Mouse (Mus musculus) forebrain, embryonic 14.5 days (tissue): Measurements from ENCODE around the gene Rfx4. TPM values are rescaled to one million over a fixed set of nuclear protein-coding genes. Genes with fewer than 3 reads are reported as not detected.

ENCODE experiments used
- ATAC-seq: fragments of 200-750 bp; cut with Nextera tagmentation; 2 replicates; pipeline ENCODE4 v1.8.0; 2017; ENCODE audit warnings: mild to moderate bottlenecking, moderate library complexity
- DNase-seq: peaks from one replicate; pipeline ENCODE4 v3.0.0-alpha.2; 2015; ENCODE audit warnings: low spot score
- H3K27ac ChIP-seq: fragments of 300-500 bp; sonication (generic); 2 replicates; pipeline ENCODE4 v1.5.1; 2014; ENCODE audit warnings: low read depth, mild to moderate bottlenecking, control low read depth, low read length, moderate library complexity
- H3K27me3 ChIP-seq: fragments of 300-500 bp; sonication (generic); replicated peaks from 2 replicates; pipeline ENCODE4 v1.6.1; 2014; ENCODE audit warnings: low read length, control low read depth, mixed read lengths; ENCODE audit not compliant: control insufficient read depth, insufficient read depth
- H3K36me3 ChIP-seq: fragments of 300-500 bp; sonication (generic); 2 replicates; pipeline ENCODE4 v1.6.1; 2014; ENCODE audit warnings: low read length, control low read depth; ENCODE audit not compliant: control insufficient read depth, insufficient read depth
- H3K4me1 ChIP-seq: fragments of 300-500 bp; sonication (generic); 2 replicates; pipeline ENCODE4 v1.6.1; 2014; ENCODE audit warnings: antibody characterized with exemption, low read length, control low read depth; ENCODE audit not compliant: control insufficient read depth, insufficient read depth
- H3K4me2 ChIP-seq: fragments of 300-500 bp; sonication (generic); 2 replicates; pipeline ENCODE4 v1.6.1; 2014; ENCODE audit warnings: mild to moderate bottlenecking, control low read depth, low read length
- H3K4me3 ChIP-seq: fragments of 300-500 bp; sonication (generic); 2 replicates; pipeline ENCODE4 v1.5.1; 2014; ENCODE audit warnings: low read depth, low read length, control low read depth
- H3K9ac ChIP-seq: fragments of 300-500 bp; sonication (generic); 2 replicates; pipeline ENCODE4 v1.6.1; 2014; ENCODE audit warnings: mild to moderate bottlenecking, low read length, control low read depth, moderate library complexity
- H3K9me3 ChIP-seq: fragments of 300-500 bp; sonication (generic); replicated peaks from 2 replicates; pipeline ENCODE4 v1.6.1; 2016; ENCODE audit warnings: low read length, control low read depth, mixed read lengths; ENCODE audit not compliant: control insufficient read depth
- WGBS: fragments of 180-500 bp; shearing (Covaris S2); extraction: QIAGEN DNeasy Blood & Tissue Kit; methylation state at CpG from one replicate; pipeline ENCODE4 v1.1.7; 2014; 5-methylcytosine and 5-hydroxymethylcytosine counted together
- polyA plus RNA-seq: library from polyadenylated mRNA; unstranded; fragments of >200 nt; fragmentation: Nextera tagmentation; extraction: Ambion mirVana; gene quantifications from 2 replicates; pipeline ENCODE4 v1.2.1, GENCODE M21; 2014

The Rfx4 gene
- polyA plus RNA-seq, 1 experiment from 2014 or later: 9.5 TPM

DNA sequence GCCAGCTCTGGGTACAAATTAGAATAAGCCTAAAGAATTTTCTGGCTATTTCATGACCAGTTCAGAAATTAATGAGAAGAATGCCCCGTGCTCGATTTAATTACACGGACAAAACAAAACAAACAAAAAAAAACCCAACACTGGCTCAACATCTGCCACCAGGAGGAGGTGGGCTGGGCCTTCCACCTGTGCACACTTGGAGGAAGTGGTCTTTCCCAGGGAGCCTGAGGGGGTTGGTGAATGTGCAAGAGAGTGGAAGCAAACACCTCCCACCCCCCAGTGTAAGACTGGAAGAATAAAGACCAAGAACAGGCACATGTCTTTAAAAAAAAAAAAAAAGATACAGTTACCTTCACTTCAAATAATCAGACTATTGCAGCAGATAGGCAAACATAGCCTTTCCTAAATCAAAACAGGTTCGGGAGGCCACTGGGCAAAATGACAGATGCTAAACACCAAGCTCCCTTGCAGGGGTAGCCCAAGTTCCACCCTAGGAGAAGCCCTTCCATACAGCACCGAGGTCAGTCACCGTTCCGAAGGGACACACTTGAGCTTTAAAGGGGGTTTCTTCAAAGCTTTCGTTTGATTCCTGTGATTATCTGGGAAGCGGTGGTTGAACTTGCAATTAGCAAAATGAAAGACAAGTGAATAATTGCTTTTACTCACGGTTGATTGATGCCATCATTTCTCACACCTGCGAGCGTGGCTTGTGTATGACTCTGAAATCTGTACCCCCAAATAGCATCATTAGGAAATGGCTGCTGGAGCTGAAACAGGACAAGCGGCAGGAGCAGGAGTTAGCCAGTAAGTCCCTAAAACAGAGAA lies 103.9 kb downstream of the Rfx4 start:
- 0 out of 2 replicates have a peak, but pooled peaks cover 4% of the 10 kb centered on the region for H3K27me3 ChIP-seq
- 0 out of 2 replicates have a peak, but pooled peaks cover 3% of the 10 kb centered on the region for H3K36me3 ChIP-seq
- ATAC-seq (no peak), DNase-seq (peak; percentile 48)
- H3K4me3 ChIP-seq: no peak overlapping the region
- H3K4me2 ChIP-seq: peak overlapping the region; percentile 30
- H3K9me3 ChIP-seq: no peaks in the 10 kb centered on the region
- 4% methylated on average over 13 of the region's 13 CpGs for WGBS
- H3K9ac ChIP-seq: no peak overlapping the region; the same call in 1 of the 2 replicates
- no peak overlapping the region for H3K27ac ChIP-seq
- peaks cover 22% of the 10 kb centered on the region for H3K4me1 ChIP-seq

DNA sequence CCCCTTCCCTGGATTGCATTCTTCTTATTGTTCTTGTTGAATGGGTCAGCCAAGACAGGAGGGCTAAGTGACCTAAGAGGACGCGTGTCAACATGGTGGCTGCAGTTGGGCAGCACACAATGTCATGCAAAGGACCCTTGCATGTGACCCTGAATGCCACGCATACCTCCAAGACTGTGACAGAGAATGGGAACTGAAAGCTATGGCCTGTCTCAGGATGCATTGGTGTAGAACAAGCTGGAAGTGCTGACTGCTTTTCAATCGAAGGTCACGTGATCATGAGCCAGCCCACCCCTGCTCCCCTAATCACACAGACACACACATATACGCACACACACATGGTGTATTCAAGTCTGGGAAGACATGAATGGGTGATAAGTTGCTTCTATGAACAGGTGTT lies 107.6 kb downstream of the Rfx4 start:
- Histone ChIP-seq H3K4me1 (peaks cover 17% of the 10 kb centered on the region), H3K36me3 (0 out of 2 replicates have a peak, but pooled peaks cover 3% of the 10 kb centered on the region), H3K27ac (no peak overlapping the region), H3K9ac (no peak overlapping the region), H3K4me3 (no peak overlapping the region), H3K4me2 (no peak overlapping the region), H3K27me3 (0 out of 2 replicates have a peak, but pooled peaks cover 4% of the 10 kb centered on the region), H3K9me3 (no peaks in the 10 kb centered on the region)
- no peak for DNase-seq
- WGBS: 81% methylated on average over 6 of the region's 6 CpGs
- ATAC-seq: no peak

DNA sequence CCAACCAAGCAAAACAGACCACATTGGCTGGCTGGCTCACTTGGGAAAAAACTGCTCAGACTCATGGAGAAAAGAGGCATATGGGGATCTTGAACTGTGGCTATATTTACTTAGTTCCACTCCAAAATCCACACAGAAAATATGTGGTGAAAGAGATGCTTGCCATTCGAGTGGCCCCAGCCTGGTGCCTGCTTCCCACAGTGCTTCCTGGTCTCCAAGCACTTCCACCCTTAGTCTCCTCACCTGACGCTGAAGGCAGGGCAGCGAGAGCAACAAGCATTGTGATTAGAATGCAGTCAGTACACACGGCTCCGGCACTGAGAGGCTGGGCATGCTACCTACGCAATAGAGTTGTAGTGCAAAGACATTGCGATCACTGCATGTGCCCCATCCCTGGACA lies 111.7 kb downstream of the Rfx4 start:
- 89% methylated on average over 7 of the region's 7 CpGs for WGBS

DNA sequence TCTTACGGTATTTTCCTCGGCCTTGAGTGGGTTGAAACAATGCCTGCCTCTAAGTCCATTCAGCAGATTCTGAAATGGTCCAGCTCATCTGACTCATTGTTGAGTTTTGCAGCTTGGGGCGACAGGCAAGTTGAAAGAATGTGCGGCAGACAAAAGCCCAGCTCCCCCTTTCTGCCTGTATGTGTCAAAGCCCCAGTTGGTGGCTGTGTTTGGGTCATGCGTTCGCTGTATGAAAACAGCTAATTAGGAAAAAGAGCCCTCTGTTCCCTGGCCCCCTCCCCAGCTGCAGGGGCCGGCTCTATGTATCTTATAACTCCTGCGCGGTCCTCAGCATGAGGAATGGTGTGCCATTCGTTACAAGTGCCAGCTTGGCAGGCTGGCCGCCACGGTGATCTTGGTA lies 115.4 kb downstream of the Rfx4 start:
- no peak overlapping the region for H3K4me3 ChIP-seq
- no peaks in the 10 kb centered on the region for H3K27me3 ChIP-seq
- peaks cover 6% of the 10 kb centered on the region; the same call in 1 of the 2 replicates for H3K4me1 ChIP-seq
- H3K36me3 ChIP-seq: no peaks in the 10 kb centered on the region
- no peak overlapping the region for H3K9ac ChIP-seq
- no peak overlapping the region for H3K27ac ChIP-seq
- WGBS: 2% methylated on average over 12 of the region's 12 CpGs
- no peaks in the 10 kb centered on the region for H3K9me3 ChIP-seq
- peak overlapping the region; percentile 20; the same call in 1 of the 2 replicates for H3K4me2 ChIP-seq
- peak; percentile 88 for ATAC-seq
- peak; percentile 75 for DNase-seq

More for the DNA sequence above, 111.7 kb downstream of the Rfx4 start:
- H3K36me3 ChIP-seq: no peaks in the 10 kb centered on the region
- ATAC-seq: no peak
- no peaks in the 10 kb centered on the region for H3K9me3 ChIP-seq
- no peaks in the 10 kb centered on the region for H3K27me3 ChIP-seq
- H3K27ac ChIP-seq: no peak overlapping the region
- DNase-seq: no peak
- H3K4me1 ChIP-seq: peaks cover 6% of the 10 kb centered on the region; the same call in 1 of the 2 replicates
- no peak overlapping the region for H3K4me2 ChIP-seq
- no peak overlapping the region for H3K4me3 ChIP-seq
- no peak overlapping the region for H3K9ac ChIP-seq

DNA sequence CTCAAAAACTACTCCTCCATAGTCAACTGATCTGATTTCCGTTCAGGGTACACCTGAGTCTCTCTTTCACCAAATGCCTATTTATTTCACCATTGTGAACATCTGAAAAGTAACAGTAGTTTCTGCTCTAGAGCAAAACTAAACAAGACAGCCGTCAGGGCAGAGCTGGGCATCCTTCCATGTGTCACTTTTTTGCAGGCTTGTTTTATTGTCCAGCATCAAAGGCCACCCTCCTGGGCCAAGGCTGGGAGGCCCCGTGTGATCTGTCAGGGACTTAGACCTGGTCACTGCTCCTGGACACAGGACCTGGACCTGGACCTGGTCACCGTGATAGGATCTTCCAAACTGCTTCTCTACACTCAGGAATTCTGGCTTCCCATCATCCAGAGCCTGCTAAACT lies 116.1 kb downstream of the Rfx4 start:
- ATAC-seq (no peak), DNase-seq (no peak)
- no peaks in the 10 kb centered on the region for H3K27me3 ChIP-seq
- no peaks in the 10 kb centered on the region for H3K36me3 ChIP-seq
- H3K27ac ChIP-seq: no peak overlapping the region
- H3K9me3 ChIP-seq: no peaks in the 10 kb centered on the region
- 51% methylated on average over 4 of the region's 4 CpGs for WGBS
- H3K4me2 ChIP-seq: no peak overlapping the region
- H3K4me1 ChIP-seq: peaks cover 6% of the 10 kb centered on the region; the same call in 1 of the 2 replicates
- no peak overlapping the region for H3K4me3 ChIP-seq
- no peak overlapping the region for H3K9ac ChIP-seq

DNA sequence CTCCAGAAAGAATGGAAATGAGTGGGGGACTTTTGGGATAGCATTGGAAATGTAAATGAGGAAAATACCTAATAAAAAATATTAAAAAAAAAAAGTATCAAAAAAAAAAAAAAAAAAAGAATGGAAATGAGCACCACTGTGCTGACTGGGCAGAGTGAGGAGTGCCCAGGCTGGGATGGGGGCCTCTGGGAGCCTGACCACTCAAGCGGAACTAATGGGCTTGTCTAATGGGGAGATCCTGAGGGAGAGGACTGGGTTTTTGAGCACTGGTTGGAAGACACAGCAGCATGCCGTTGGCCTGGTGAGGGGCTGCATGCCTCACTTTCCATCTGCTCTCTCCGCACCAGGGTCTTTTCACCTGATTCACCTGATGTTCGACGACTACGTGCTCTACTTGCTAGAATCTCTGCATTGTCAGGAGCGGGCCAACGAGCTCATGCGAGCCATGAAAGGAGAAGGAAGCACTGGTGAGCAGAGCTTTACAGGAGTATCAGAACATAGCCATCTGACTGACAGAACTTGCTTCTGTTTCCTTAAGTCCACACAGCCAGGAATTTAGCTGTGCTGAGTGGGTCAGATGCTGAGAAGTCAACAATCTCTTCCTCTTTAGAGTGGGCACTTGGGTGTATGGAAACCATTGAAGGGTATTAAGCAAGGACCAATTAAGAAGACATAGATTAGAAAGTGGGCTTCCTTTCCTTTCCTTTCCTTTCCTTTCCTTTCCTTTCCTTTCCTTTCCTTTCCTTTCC lies 124.1 kb downstream of the Rfx4 start:
- Histone ChIP-seq H3K9me3 (no peaks in the 10 kb centered on the region), H3K4me2 (no peak overlapping the region), H3K4me1 (no peaks in the 10 kb centered on the region), H3K4me3 (no peak overlapping the region), H3K27ac (no peak overlapping the region), H3K9ac (no peak overlapping the region), H3K27me3 (no peaks in the 10 kb centered on the region), H3K36me3 (no peaks in the 10 kb centered on the region)
- DNase-seq (no peak), ATAC-seq (no peak)
- WGBS: 71% methylated on average over 9 of the region's 9 CpGs

DNA sequence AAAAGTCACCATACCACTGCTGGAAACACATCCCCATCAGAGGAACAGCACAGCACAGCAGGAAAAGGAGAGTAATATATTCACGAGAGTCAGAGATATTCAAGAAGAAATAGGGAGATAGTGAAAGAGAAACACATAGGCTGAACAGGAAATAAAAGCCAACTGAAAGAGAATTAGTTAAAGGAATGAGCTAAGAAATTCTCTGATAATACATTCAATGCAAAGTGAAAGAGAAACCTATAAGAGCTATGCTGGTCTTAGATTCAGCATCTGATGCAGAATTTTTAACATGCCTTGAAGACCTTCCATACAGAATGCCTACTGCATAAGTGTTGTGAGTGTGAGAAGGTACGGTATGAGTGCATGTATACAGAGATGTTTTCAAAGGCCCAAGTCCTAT lies 126.7 kb downstream of the Rfx4 start:
- ATAC-seq (no peak), DNase-seq (no peak)
- Histone ChIP-seq H3K9me3 (no peaks in the 10 kb centered on the region), H3K27ac (no peak overlapping the region), H3K9ac (no peak overlapping the region), H3K4me3 (no peak overlapping the region), H3K36me3 (no peaks in the 10 kb centered on the region), H3K4me1 (no peaks in the 10 kb centered on the region), H3K4me2 (no peak overlapping the region), H3K27me3 (no peaks in the 10 kb centered on the region)
- 91% methylated on average over 2 of the region's 2 CpGs for WGBS

DNA sequence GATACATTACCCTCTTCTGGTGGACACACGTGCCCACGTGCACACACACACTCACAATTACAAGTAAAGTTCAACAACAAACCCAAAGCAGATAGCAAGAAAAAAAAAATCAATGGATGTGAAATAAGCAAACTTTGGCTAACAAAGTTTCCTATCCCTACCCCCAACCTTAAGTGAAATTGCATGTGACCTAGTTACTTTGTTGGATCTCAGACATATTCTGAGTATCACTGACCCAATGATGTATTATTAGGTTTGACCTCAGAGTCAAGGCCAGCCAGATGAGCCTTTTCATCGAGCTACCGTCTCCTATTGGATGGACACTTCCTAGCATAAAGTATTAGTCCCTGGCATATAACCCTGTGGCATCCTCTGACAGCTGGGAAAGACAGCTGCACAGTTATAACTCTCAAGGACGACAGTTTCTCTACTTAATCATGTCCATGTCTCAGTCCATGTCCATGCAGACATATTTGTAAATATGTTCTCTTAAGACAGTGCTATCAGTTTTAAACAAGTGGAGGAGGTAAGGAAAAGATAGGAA lies 129.6 kb downstream of the Rfx4 start:
- DNase-seq (no peak), ATAC-seq (no peak)
- Histone ChIP-seq H3K4me2 (no peak overlapping the region), H3K4me1 (peaks cover 14% of the 10 kb centered on the region), H3K27ac (no peak overlapping the region), H3K9me3 (no peaks in the 10 kb centered on the region), H3K9ac (no peak overlapping the region), H3K4me3 (no peak overlapping the region), H3K36me3 (no peaks in the 10 kb centered on the region), H3K27me3 (no peaks in the 10 kb centered on the region)
- 85% methylated on average over 5 of the region's 5 CpGs for WGBS
